Mouse (Mus musculus): ENCODE measurements around the gene St7. TPM values are rescaled to one million over a fixed set of nuclear protein-coding genes. Genes with fewer than 3 reads are reported as not detected.

St7 gene
- polyA plus RNA-seq, 1 experiment = 8.6 TPM

DNA sequence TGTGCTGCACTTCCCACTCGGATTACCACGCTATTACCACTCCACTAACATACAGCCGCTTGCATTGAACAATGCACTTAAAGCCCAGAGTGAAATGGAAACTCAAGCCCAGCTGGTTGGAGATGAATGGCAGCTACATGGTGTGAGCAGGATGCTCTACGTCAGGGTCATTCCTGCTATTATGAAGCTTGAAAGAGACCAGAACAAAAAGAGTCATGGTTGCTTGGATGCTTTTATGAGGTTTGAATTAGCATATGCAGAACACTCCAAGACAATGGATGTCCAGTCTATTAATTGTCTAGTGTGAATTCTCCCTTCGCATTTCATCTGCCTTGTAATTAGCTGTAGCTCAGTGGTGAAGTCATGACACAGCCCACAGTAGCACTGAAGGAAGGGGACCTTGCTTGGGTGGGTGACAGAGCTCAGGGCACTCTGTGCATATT, 104.6 kb downstream of the St7 start:
- TF ChIP-seq CTCF (IDR thresholded peaks at IDR 0.05; ENCODE audit: borderline replicate concordance, control insufficient read depth, extremely low read depth, insufficient read depth, low read length, poor library complexity) = no peak
- TF ChIP-seq POLR2A (IDR thresholded peaks at IDR 0.05; ENCODE audit: control insufficient read depth, extremely low read depth, insufficient read depth, low read length, poor library complexity) = no peak
- Histone ChIP-seq H3K27ac (ENCODE audit: control insufficient read depth, insufficient read depth, low read length) (no peak overlapping the region), H3K4me1 (replicated peaks; ENCODE audit: control insufficient read depth, insufficient read depth, low read length) (no peaks in the 10 kb centered on the region), H3K27me3 (ENCODE audit: control insufficient read depth, insufficient read depth, low read length) (no peaks in the 10 kb centered on the region), H3K36me3 (ENCODE audit: control insufficient read depth, insufficient read depth, low read length) (no peaks in the 10 kb centered on the region), H3K4me3 (ENCODE audit: control insufficient read depth, insufficient read depth, low read length) (no peak overlapping the region)
- 97% methylated on average over 5 of the region's 5 CpGs for WGBS
- DNase-seq = no peak

DNA sequence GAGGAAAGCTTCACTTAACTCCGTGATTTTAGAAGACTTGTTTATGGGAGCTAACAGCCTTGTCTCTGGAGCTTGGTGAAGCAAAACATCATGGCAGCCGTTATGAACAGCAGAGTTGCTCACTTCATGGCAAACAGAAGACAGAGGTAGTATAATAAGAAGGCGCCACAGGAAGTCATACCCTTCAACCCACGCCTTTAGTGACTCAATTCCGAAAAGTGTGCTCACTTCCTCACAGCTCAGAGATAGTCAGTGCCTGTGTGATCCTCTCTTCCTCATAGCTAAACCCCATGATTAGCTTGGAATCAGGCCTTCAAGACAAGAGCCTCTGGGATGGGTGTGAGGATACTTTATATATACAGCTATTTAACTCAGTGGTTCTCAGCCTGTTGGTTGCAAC, 108.0 kb downstream of the St7 start:
- H3K27ac ChIP-seq (ENCODE audit: control insufficient read depth, insufficient read depth, low read length) = no peak overlapping the region
- H3K4me3 ChIP-seq (ENCODE audit: control insufficient read depth, insufficient read depth, low read length) = no peak overlapping the region
- no peaks in the 10 kb centered on the region for H3K36me3 ChIP-seq (ENCODE audit: control insufficient read depth, insufficient read depth, low read length)
- DNase-seq = no peak
- WGBS = 93% methylated on average over 5 of the region's 5 CpGs
- TF ChIP-seq CTCF (IDR thresholded peaks at IDR 0.05; ENCODE audit: borderline replicate concordance, control insufficient read depth, extremely low read depth, insufficient read depth, low read length, poor library complexity) = no peak
- TF ChIP-seq POLR2A (IDR thresholded peaks at IDR 0.05; ENCODE audit: control insufficient read depth, extremely low read depth, insufficient read depth, low read length, poor library complexity) = no peak
- no peaks in the 10 kb centered on the region for H3K4me1 ChIP-seq (replicated peaks; ENCODE audit: control insufficient read depth, insufficient read depth, low read length)
- no peaks in the 10 kb centered on the region for H3K27me3 ChIP-seq (ENCODE audit: control insufficient read depth, insufficient read depth, low read length)

DNA sequence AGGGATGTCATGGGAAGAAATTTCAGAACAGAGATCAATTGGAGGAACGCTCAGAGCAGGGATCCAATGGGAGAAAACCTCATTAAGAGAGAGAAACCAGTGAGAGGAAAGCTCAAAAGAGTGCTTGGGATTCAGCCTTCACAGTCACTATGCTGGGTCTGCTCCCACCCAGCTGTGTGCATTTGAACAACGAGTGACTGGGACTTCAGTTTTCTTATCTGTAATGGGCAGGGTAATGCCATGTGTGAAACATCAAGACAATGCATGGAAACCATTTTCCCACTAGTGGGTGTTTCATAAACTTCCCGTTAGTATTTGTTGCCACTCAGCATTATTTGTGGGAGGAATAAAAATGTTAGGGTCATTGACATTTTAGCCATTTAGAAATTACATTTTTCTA, 111.7 kb downstream of the St7 start:
- no peak overlapping the region for H3K27ac ChIP-seq (ENCODE audit: control insufficient read depth, insufficient read depth, low read length)
- H3K36me3 ChIP-seq (ENCODE audit: control insufficient read depth, insufficient read depth, low read length) = no peaks in the 10 kb centered on the region
- no peaks in the 10 kb centered on the region for H3K4me1 ChIP-seq (replicated peaks; ENCODE audit: control insufficient read depth, insufficient read depth, low read length)
- no peaks in the 10 kb centered on the region for H3K27me3 ChIP-seq (ENCODE audit: control insufficient read depth, insufficient read depth, low read length)
- 93% methylated on average over 3 of the region's 3 CpGs for WGBS
- TF ChIP-seq CTCF (IDR thresholded peaks at IDR 0.05; ENCODE audit: borderline replicate concordance, control insufficient read depth, extremely low read depth, insufficient read depth, low read length, poor library complexity) = no peak
- no peak for TF ChIP-seq POLR2A (IDR thresholded peaks at IDR 0.05; ENCODE audit: control insufficient read depth, extremely low read depth, insufficient read depth, low read length, poor library complexity)
- no peak for DNase-seq
- no peak overlapping the region for H3K4me3 ChIP-seq (ENCODE audit: control insufficient read depth, insufficient read depth, low read length)

DNA sequence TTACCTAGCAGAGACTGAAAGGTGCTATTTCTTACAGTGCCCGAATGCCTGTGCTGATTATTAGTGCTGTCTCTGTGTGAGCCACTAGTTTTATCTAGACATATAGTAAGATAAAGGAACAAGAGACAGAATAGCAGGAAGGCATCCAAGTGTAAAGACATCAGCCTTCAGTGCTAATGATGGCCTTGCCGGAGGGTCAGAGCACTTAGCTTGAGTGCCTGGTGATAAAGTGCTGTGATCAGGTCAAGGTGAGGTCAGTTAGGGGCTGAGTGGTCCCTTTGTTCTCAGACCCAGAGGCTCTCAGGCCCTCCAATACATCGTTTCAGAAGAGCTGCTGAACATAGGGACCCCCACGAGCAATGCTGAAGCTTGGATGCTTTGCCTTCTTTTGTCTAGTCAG, 113.8 kb downstream of the St7 start:
- Histone ChIP-seq H3K36me3 (ENCODE audit: control insufficient read depth, insufficient read depth, low read length) (no peaks in the 10 kb centered on the region), H3K27ac (ENCODE audit: control insufficient read depth, insufficient read depth, low read length) (no peak overlapping the region), H3K4me1 (replicated peaks; ENCODE audit: control insufficient read depth, insufficient read depth, low read length) (no peaks in the 10 kb centered on the region), H3K27me3 (ENCODE audit: control insufficient read depth, insufficient read depth, low read length) (no peaks in the 10 kb centered on the region), H3K4me3 (ENCODE audit: control insufficient read depth, insufficient read depth, low read length) (no peak overlapping the region)
- no peak for DNase-seq
- WGBS = 94% methylated on average over 4 of the region's 4 CpGs
- no peak for TF ChIP-seq POLR2A (IDR thresholded peaks at IDR 0.05; ENCODE audit: control insufficient read depth, extremely low read depth, insufficient read depth, low read length, poor library complexity)

DNA sequence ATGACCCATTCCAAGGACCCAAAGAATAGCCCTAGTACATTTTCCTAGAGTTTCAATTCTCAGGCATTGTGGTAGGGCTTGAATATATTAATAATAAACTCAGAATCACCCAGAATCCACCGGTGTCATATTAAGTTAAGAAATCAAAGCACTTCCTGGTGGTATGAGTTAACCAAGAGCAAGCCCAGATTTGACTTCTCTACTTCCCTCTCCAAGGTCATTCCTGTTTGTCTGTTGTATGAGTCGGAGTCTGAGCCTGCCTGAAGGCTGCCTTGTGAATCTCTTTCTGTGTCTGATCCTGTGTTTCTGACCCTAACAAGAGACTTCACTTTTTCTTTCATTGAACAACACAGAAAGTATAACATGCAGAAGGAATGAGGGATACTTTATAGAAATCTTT, 118.3 kb downstream of the St7 start:
- no peak for DNase-seq
- TF ChIP-seq CTCF (IDR thresholded peaks at IDR 0.05; ENCODE audit: borderline replicate concordance, control insufficient read depth, extremely low read depth, insufficient read depth, low read length, poor library complexity) (no peak), POLR2A (IDR thresholded peaks at IDR 0.05; ENCODE audit: control insufficient read depth, extremely low read depth, insufficient read depth, low read length, poor library complexity) (no peak)
- Histone ChIP-seq H3K36me3 (ENCODE audit: control insufficient read depth, insufficient read depth, low read length) (no peaks in the 10 kb centered on the region), H3K4me1 (replicated peaks; ENCODE audit: control insufficient read depth, insufficient read depth, low read length) (no peaks in the 10 kb centered on the region), H3K27me3 (ENCODE audit: control insufficient read depth, insufficient read depth, low read length) (no peaks in the 10 kb centered on the region), H3K27ac (ENCODE audit: control insufficient read depth, insufficient read depth, low read length) (no peak overlapping the region), H3K4me3 (ENCODE audit: control insufficient read depth, insufficient read depth, low read length) (no peak overlapping the region)
- WGBS = 82% methylated on average over 2 of the region's 2 CpGs

DNA sequence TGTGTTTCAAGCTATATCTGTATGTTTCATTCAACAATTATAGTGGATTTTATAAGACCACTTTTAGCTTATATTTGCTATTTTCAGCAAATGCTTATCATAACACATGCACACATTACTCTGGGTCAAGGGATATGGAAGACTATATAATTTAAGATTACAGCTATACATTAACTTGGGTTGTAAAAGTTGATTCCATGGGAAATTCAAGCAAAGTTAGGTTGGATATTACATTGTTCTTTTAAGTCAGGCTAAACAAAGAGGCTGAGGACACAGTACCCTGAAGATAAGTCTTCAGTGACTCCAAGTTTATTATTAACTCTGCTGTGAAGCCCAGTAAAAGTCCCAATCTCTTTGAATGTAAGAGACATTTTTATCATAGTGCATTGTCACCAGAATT, 118.8 kb downstream of the St7 start:
- H3K4me3 ChIP-seq (ENCODE audit: control insufficient read depth, insufficient read depth, low read length) = no peak overlapping the region
- H3K36me3 ChIP-seq (ENCODE audit: control insufficient read depth, insufficient read depth, low read length) = no peaks in the 10 kb centered on the region
- TF ChIP-seq POLR2A (IDR thresholded peaks at IDR 0.05; ENCODE audit: control insufficient read depth, extremely low read depth, insufficient read depth, low read length, poor library complexity) (no peak), CTCF (IDR thresholded peaks at IDR 0.05; ENCODE audit: borderline replicate concordance, control insufficient read depth, extremely low read depth, insufficient read depth, low read length, poor library complexity) (no peak)
- no peak for DNase-seq
- no peaks in the 10 kb centered on the region for H3K27me3 ChIP-seq (ENCODE audit: control insufficient read depth, insufficient read depth, low read length)
- no peak overlapping the region for H3K27ac ChIP-seq (ENCODE audit: control insufficient read depth, insufficient read depth, low read length)
- no peaks in the 10 kb centered on the region for H3K4me1 ChIP-seq (replicated peaks; ENCODE audit: control insufficient read depth, insufficient read depth, low read length)

DNA sequence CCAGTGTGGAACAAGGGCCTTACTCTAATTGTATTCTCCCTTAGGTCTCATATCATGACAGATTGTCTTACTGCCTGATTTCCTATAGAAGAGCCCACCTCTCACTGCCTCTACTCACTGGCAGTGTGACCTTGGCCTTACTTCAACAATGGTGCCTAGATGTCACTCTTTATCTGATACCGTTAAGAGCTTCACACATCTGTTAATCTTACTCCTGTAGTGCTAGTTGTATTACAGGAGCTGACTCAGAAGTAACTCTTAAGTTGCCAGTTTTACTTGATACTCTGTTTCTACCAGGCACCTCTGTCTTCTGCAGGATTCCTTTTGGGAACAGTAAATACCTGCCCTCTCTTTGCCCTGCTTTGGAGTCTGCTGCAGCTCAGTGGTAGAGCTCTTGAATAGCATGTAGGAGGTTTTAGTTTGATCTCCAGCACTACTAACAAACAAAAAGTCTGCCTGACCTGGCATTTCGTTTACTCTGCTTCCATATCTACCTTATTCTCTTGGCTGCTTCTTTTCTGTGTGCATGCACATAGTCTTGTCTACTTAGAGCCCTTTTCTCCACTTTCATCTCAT, 121.4 kb downstream of the St7 start:
- no peaks in the 10 kb centered on the region for H3K36me3 ChIP-seq (ENCODE audit: control insufficient read depth, insufficient read depth, low read length)
- no peak for DNase-seq
- 86% methylated on average over 2 of the region's 2 CpGs for WGBS
- no peaks in the 10 kb centered on the region for H3K4me1 ChIP-seq (replicated peaks; ENCODE audit: control insufficient read depth, insufficient read depth, low read length)
- no peak overlapping the region for H3K27ac ChIP-seq (ENCODE audit: control insufficient read depth, insufficient read depth, low read length)
- TF ChIP-seq CTCF (IDR thresholded peaks at IDR 0.05; ENCODE audit: borderline replicate concordance, control insufficient read depth, extremely low read depth, insufficient read depth, low read length, poor library complexity) (no peak), POLR2A (IDR thresholded peaks at IDR 0.05; ENCODE audit: control insufficient read depth, extremely low read depth, insufficient read depth, low read length, poor library complexity) (no peak)
- H3K27me3 ChIP-seq (ENCODE audit: control insufficient read depth, insufficient read depth, low read length) = no peaks in the 10 kb centered on the region
- H3K4me3 ChIP-seq (ENCODE audit: control insufficient read depth, insufficient read depth, low read length) = no peak overlapping the region
